Mouse (Mus musculus) spleen, adult 18-20 months (tissue): Measurements from ENCODE around the gene Rgs8.

Experiments
- DNase-seq, 2 experiments: peaks; one replicate each; pipeline ENCODE4 v3.0.0; 2022; ENCODE audit warnings: mixed read lengths in 2 of 2

Gene Rgs8

GRCm38 (mm10) chr1:153709451-153709850, 56.6 kb downstream of the Rgs8 start:
- DNase-seq = no peak

GRCm38 (mm10) chr1:153711544-153712262, 58.9 kb downstream of the Rgs8 start:
- DNase-seq = no peak

GRCm38 (mm10) chr1:153712633-153713032, 59.8 kb downstream of the Rgs8 start:
- no peak for DNase-seq

- DNase-seq = no peak
These were observed 65.2 kb downstream of the Rgs8 start for GRCm38 (mm10) chr1:153717990-153718389.

GRCm38 (mm10) chr1:153720935-153721334, 68.1 kb downstream of the Rgs8 start:
- DNase-seq = no peak

- DNase-seq = no peak
These were observed 68.9 kb downstream of the Rgs8 start for GRCm38 (mm10) chr1:153721565-153722310.

GRCm38 (mm10) chr1:153723426-153723825, 70.6 kb downstream of the Rgs8 start:
- DNase-seq = no peak

- DNase-seq = no peak
These were observed 73.8 kb downstream of the Rgs8 start for GRCm38 (mm10) chr1:153726636-153727035.

- DNase-seq = no peak
These were observed 77.0 kb downstream of the Rgs8 start for GRCm38 (mm10) chr1:153729806-153730205.

GRCm38 (mm10) chr1:153730671-153731070, 77.8 kb downstream of the Rgs8 start:
- no peak for DNase-seq

GRCm38 (mm10) chr1:153733181-153733580, 80.4 kb downstream of the Rgs8 start:
- DNase-seq = no peak

- DNase-seq = no peak
These were observed 82.0 kb downstream of the Rgs8 start for GRCm38 (mm10) chr1:153734866-153735265.

GRCm38 (mm10) chr1:153736096-153736495, 83.3 kb downstream of the Rgs8 start:
- DNase-seq = no peak

GRCm38 (mm10) chr1:153737101-153738085, 84.6 kb downstream of the Rgs8 start:
- no peak for DNase-seq

- no peak for DNase-seq
These were observed 86.7 kb downstream of the Rgs8 start for GRCm38 (mm10) chr1:153739437-153740015.

GRCm38 (mm10) chr1:153740145-153740544, 87.3 kb downstream of the Rgs8 start, which contains the start of gene Rgs16:
Rgs16 (plus strand) TSS chr1:153740349.
- peak; percentile 66 to 74 for DNase-seq

- DNase-seq = no peak
These were observed 88.1 kb downstream of the Rgs8 start for GRCm38 (mm10) chr1:153740775-153741400.

- DNase-seq = no peak
These were observed 88.9 kb downstream of the Rgs8 start for GRCm38 (mm10) chr1:153741551-153742316.

- DNase-seq = peak; percentile 36 to 76
These were observed 89.7 kb downstream of the Rgs8 start for GRCm38 (mm10) chr1:153742374-153743155.

GRCm38 (mm10) chr1:153746119-153746670, 93.4 kb downstream of the Rgs8 start:
- no peak for DNase-seq
